Mouse (Mus musculus) testis, adult 2 months (tissue): ENCODE measurements around the gene Snai1. TPM values are rescaled to one million over a fixed set of nuclear protein-coding genes. Genes with fewer than 3 reads are reported as not detected.
A peak's percentile ranks its signal among the peaks of the same experiment; 100 is the strongest.

Experiments used
- H3K27ac ChIP-seq: fragments of 200-500 bp; 2 replicates; pipeline ENCODE4 v1.5.1; 2012; ENCODE audit warnings: low read depth, low read length; ENCODE audit not compliant: control insufficient read depth, insufficient read depth
- H3K27me3 ChIP-seq: fragments of 200-500 bp; 2 replicates; pipeline ENCODE4 v1.6.1; 2012; ENCODE audit warnings: mild to moderate bottlenecking, low read length, moderate library complexity; ENCODE audit not compliant: control insufficient read depth, insufficient read depth
- H3K36me3 ChIP-seq: fragments of 200-500 bp; 2 replicates; pipeline ENCODE4 v1.6.1; 2012; ENCODE audit warnings: mild to moderate bottlenecking, low read length; ENCODE audit not compliant: control insufficient read depth, insufficient read depth
- H3K4me1 ChIP-seq: fragments of 200-500 bp; 2 replicates; pipeline ENCODE4 v1.6.1; 2012; ENCODE audit warnings: low read length; ENCODE audit not compliant: control insufficient read depth, insufficient read depth
- H3K4me3 ChIP-seq: fragments of 200-500 bp; 2 replicates; pipeline ENCODE4 v1.5.1; 2012; ENCODE audit warnings: low read depth, mild to moderate bottlenecking, low read length, moderate library complexity, mixed read lengths; ENCODE audit not compliant: control insufficient read depth
- CTCF ChIP-seq: fragments of 200-500 bp; IDR thresholded peaks from 2 replicates; pipeline ENCODE4 v1.5.1; 2012; ENCODE audit warnings: low read depth, mild to moderate bottlenecking, inconsistent platforms, low read length, moderate library complexity; ENCODE audit not compliant: control insufficient read depth, insufficient read depth, insufficient replicate concordance
- POLR2A ChIP-seq: fragments of 200-500 bp; IDR thresholded peaks from 2 replicates; pipeline ENCODE4 v1.6.1; 2012; ENCODE audit warnings: low read depth, mild to moderate bottlenecking, inconsistent platforms, low read length, moderate library complexity; ENCODE audit not compliant: control insufficient read depth
- polyA plus RNA-seq: library from polyadenylated mRNA; depleted of rRNA; stranded (reverse); fragments of >200 nt; gene quantifications from 2 replicates; pipeline ENCODE4 v1.2.3, GENCODE M21; 2012

Snai1 gene
- polyA plus RNA-seq, 1 experiment, result 7.9 TPM

DNA sequence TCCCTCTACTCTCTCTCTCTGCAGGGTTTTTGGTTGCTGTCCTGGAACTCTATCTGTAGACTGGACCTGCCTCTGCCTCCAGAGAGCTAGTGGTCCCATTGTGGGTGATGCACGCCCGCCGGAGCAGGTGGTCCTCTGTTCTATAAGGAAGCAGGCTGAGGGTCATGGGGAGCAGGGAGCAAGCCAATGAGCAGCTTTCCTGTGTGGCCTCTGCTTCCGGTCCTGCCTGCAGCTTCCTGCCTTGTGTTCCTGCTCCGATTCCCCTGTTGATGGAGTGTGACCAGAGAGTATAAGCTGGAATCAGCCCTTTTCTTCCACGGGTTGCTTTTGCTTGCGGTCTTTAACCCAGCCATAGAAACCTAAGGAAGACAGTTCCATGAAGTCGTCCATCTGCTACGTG lies 30.1 kb downstream of the Snai1 start:
- Histone ChIP-seq H3K27ac (no peak overlapping the region), H3K4me1 (peaks cover 8% of the 10 kb centered on the region)
- TF ChIP-seq CTCF (no peak), POLR2A (no peak)

DNA sequence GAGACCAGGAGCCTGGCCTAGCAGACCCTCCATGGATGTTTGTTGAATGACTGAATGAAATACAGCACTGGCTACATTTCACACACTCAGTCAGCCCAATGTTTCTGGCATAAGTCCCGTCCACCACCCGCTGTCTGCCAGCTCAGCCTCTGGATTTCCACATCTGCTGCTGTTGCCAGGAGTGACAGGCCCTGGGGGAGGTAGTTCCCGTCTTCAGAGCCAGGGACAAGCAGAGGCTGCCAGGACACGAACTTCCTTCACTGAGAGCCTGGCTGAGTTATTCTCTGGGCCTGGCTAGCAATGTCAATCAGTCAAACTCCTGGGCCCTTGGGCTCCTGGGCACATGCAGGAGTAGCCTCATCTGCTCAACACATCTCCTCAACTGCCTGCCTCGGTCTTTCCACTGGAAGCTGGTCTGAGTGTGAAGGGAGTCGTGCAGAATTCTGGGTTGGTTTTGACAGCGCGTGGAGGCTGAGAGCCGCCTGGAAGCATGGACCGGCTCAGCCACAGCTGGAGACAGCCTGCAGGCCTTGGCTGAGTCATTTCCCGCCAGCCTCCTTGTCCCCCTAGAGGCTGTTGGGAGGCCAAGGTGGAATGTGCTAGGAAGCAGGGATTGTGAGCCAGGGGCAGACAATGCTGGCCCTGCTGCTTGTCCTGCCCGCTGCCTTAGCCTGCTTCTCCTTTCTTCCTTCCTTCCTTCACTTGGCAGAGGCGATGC lies 32.1 kb downstream of the Snai1 start:
- Histone ChIP-seq H3K36me3 (no peaks in the 10 kb centered on the region), H3K27ac (no peak overlapping the region; the same call in none of the 2 replicates), H3K4me3 (no peak overlapping the region), H3K4me1 (peaks cover 8% of the 10 kb centered on the region), H3K27me3 (no peaks in the 10 kb centered on the region)
- TF ChIP-seq CTCF, result no peak

More for the DNA sequence above, 30.1 kb downstream of the Snai1 start:
- no peaks in the 10 kb centered on the region for H3K36me3 ChIP-seq
- H3K27me3 ChIP-seq, result no peaks in the 10 kb centered on the region
- H3K4me3 ChIP-seq, result no peak overlapping the region

DNA sequence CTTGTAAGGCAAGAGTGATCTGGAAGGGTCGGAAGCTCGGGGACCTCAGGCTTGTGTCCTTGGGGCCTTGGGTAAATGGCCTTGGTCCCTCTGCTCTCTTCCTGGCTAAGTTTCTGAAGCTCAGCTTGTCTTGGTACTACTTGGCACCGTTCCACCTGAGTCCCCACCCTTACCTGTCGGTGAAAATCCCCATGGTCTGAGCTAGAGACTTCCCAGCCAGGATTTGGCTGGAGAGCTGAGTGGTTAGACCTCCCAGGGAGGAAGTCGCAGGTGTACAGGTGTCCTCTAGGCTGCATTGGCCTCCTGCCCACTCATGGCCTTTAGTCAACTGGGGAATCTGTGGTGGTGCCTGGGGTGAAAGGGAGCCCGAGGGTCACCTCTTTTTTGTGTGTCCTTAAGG lies 32.8 kb downstream of the Snai1 start:
- Histone ChIP-seq H3K27me3 (no peaks in the 10 kb centered on the region), H3K4me1 (peaks cover 6% of the 10 kb centered on the region), H3K36me3 (no peaks in the 10 kb centered on the region), H3K27ac (peak overlapping the region; percentile 10; the same call in 1 of the 2 replicates), H3K4me3 (no peak overlapping the region)
- TF ChIP-seq CTCF (no peak), POLR2A (no peak)

DNA sequence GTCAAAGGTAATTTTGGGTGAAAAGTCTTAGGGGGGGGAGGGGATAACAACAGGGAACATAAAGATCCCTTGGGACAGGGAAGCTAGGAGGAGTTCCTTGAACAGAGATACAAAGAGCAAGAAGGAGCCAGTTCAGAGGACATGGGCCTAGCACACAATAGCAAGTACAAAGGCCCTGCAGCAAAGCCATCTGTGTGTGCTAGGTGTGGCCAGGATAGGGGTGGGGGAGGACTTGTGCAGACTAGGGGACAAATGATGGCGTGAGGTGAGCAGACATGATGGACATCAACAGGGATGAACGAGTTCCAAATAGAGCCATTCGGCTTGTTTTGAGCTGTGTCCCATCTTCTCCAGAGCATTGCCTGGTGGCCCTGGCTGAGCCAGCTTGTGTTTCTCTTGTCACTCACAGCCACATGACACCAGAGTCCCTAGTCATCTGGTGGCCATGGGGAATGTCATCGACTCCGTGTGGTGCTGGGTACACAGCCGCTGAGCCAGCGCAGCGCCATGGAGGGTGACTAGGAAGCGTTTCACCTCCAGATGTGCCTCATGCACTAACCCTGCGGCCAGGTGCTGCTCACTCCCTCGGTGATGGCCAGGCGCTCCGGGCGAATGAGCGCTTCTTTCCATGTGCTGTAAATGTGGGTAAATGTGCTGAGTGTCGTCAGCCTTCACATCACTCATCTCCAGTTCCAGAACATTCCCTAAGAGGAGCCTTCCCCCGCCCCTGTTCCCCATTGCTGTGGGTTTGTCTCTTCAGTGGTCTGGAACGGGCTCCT lies 33.6 kb downstream of the Snai1 start:
- Histone ChIP-seq H3K27me3 (no peaks in the 10 kb centered on the region), H3K36me3 (no peaks in the 10 kb centered on the region), H3K4me3 (no peak overlapping the region), H3K27ac (no peak overlapping the region), H3K4me1 (peaks cover 6% of the 10 kb centered on the region)
- no peak for TF ChIP-seq CTCF
- TF ChIP-seq POLR2A, result no peak

DNA sequence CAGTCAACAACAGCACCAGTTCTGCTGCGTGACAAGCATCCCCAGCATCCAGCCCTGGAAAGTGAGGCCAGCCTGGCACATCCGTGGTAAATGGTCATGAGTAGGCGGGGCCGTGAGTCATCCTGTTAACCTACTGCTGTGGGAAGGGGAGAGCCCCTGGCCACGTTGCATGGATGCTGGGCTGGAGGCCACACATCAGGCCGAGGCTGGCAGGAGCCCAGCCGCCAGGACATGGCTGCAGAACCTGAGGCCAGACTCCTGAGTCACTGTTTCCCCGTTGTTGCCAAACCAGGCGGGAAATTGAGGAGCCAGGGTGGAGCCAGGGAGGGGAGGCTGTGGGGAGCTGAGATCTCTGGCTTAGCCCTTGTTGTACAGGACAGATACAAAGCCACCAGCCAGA lies 36.8 kb downstream of the Snai1 start:
- Histone ChIP-seq H3K36me3 (no peaks in the 10 kb centered on the region), H3K4me1 (peaks cover 7% of the 10 kb centered on the region), H3K4me3 (no peak overlapping the region), H3K27me3 (no peaks in the 10 kb centered on the region), H3K27ac (no peak overlapping the region)
- no peak for TF ChIP-seq CTCF
- TF ChIP-seq POLR2A, result no peak

DNA sequence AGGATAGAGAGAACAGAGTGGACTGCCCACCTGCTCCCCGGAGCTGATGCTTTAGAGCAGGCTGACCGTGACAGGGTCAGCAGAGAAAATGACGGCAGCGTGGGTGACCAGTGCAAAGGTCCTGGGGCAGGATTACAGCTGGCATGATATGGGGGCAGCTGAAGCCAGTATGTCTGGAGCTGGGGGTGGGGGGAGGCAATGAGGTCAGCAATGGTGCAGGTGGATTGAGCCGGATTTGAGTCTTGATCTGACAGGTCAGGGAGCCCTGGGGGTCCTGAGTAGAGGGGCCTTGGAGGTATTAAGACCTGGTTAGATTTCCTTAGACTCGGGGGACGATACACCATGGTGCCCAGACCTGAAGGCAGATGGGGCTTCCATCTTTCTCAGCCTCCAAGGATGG lies 37.6 kb downstream of the Snai1 start:
- Histone ChIP-seq H3K27me3 (no peaks in the 10 kb centered on the region), H3K27ac (no peak overlapping the region), H3K4me1 (peaks cover 7% of the 10 kb centered on the region), H3K36me3 (no peaks in the 10 kb centered on the region), H3K4me3 (no peak overlapping the region)
- no peak for TF ChIP-seq POLR2A
- TF ChIP-seq CTCF, result no peak

DNA sequence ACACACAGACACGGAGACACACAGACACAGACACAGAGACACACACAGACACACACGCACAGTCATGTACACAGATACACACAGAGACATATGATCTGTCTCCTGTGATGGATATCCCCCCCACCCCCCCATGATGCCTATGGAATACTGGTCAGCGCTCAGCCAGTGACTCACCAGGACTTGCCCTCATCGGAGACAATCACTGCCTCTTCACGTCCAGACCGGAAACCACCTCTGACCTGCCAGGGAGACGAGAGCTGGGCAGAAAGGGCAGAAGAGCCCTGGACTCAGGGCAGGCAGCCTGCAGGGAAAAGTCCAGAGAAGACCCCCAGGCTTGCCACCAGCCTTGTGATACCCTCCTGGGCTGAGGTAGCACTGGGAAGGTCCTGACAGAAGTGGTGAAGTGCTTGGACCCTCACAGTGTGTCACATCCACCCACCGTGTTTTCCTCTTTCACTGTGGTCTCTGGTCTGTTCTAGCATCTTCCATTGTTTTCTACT lies 38.2 kb downstream of the Snai1 start:
- TF ChIP-seq CTCF (no peak), POLR2A (no peak)
- H3K4me1 ChIP-seq, result peaks cover 5% of the 10 kb centered on the region; the same call in 1 of the 2 replicates
- H3K27ac ChIP-seq, result no peak overlapping the region
- H3K4me3 ChIP-seq, result no peak overlapping the region
- H3K36me3 ChIP-seq, result no peaks in the 10 kb centered on the region
- no peaks in the 10 kb centered on the region for H3K27me3 ChIP-seq
